Mouse (Mus musculus) heart, adult 2 months (tissue): ENCODE data around the gene Tbx21.

Source experiments
- CTCF ChIP-seq: fragments of 200-600 bp; IDR thresholded peaks from 2 replicates; pipeline ENCODE4 v1.8.1; 2022; ENCODE audit warnings: antibody characterized with exemption, mild to moderate bottlenecking, moderate library complexity
- EP300 ChIP-seq: fragments of 200-500 bp; IDR thresholded peaks from 2 replicates; pipeline ENCODE4 v1.6.1; 2011; ENCODE audit warnings: low read depth, low read length, control low read depth; ENCODE audit not compliant: insufficient read depth
- POLR2A ChIP-seq: fragments of 200-500 bp; IDR thresholded peaks from 2 replicates; pipeline ENCODE4 v1.6.1; 2011; ENCODE audit warnings: mild to moderate bottlenecking, low read depth, low read length, control low read depth; ENCODE audit not compliant: insufficient read depth

GRCm38 (mm10) chr11:97050216-97050943 is 64.8 kb downstream of the Tbx21 start, which contains the start of gene Osbpl7:
- TF ChIP-seq CTCF (peak; percentile 63), POLR2A (peak; percentile 87), EP300 (peak; percentile 55; the same call in 1 of the 2 replicates)
